ENCODE assay signal across 31 mouse cellular contexts in genomic region chr12:87089701-87090100, GRCm38 (mm10). TPM values are rescaled to one million over a fixed set of nuclear protein-coding genes. Genes with fewer than 3 reads are reported as not detected.
DNase-seq lines count a peak whose midpoint lies in the region; ATAC-seq and TF ChIP-seq lines count a peak whose summit lies in the region.
"Had no signal": no experiment of that assay in that cellular context is flagged by ENCODE, and none has a peak within 500 bp of the region (broad histone marks: within the 10 kb centered on the region; RNA-seq: fewer than 3 reads in every experiment).

No protein-coding gene starts in this region.

- no peak overlapping the region for H3K4me3 ChIP-seq in liver, postnatal 0 days (ENCODE audit: low read depth, low read length)
- no peak overlapping the region for H3K4me3 ChIP-seq in liver, embryonic 11.5 days (ENCODE audit: low read depth, low read length)
- H3K4me3 ChIP-seq in kidney, adult 2 months (ENCODE audit: insufficient read depth, low read depth, low read length) = no peak overlapping the region
- H3K4me3 ChIP-seq in kidney, postnatal 0 days (replicated peaks; ENCODE audit: low read depth, low read length) = no peak overlapping the region
- H3K4me3 ChIP-seq: embryonic facial prominence, embryonic 13.5 days; forebrain, embryonic 10.5 days; forebrain, embryonic 15.5 days; midbrain, embryonic 15.5 days had no signal

- H3K9me3 ChIP-seq in liver, postnatal 0 days (ENCODE audit: low read length) = no peaks in the 10 kb centered on the region
- H3K9me3 ChIP-seq in liver, embryonic 11.5 days (ENCODE audit: control insufficient read depth, low read length) = no peaks in the 10 kb centered on the region
- no peaks in the 10 kb centered on the region for H3K9me3 ChIP-seq in kidney, postnatal 0 days (replicated peaks; ENCODE audit: low read length)
- H3K9me3 ChIP-seq: embryonic facial prominence, embryonic 13.5 days; forebrain, embryonic 10.5 days; forebrain, embryonic 15.5 days; midbrain, embryonic 15.5 days had no signal

- H3K4me1 ChIP-seq in liver, postnatal 0 days (ENCODE audit: insufficient read depth) = peaks cover 2% of the 10 kb centered on the region; the same call in 1 of the 2 replicates
- 0 out of 2 replicates have a peak, but pooled peaks cover 2% of the 10 kb centered on the region for H3K4me1 ChIP-seq in liver, embryonic 11.5 days (replicated peaks; ENCODE audit: control insufficient read depth, insufficient read depth, low read length)
- peaks cover 7% of the 10 kb centered on the region; the same call in 1 of the 2 replicates for H3K4me1 ChIP-seq in kidney, adult 2 months (ENCODE audit: control insufficient read depth, insufficient read depth, low read length)
- H3K4me1 ChIP-seq in kidney, postnatal 0 days (replicated peaks; ENCODE audit: insufficient read depth, low read length) = no peaks in the 10 kb centered on the region
- H3K4me1 ChIP-seq: embryonic facial prominence, embryonic 13.5 days; forebrain, embryonic 15.5 days; midbrain, embryonic 15.5 days had no signal

- TF ChIP-seq EP300 in liver, postnatal 0 days (IDR thresholded peaks at IDR 0.05; ENCODE audit: low read depth) = no peak

- TF ChIP-seq POLR2A in kidney, adult 2 months (IDR thresholded peaks at IDR 0.05; ENCODE audit: low read depth, low read length) = no peak

- H3K9ac ChIP-seq in liver, postnatal 0 days (replicated peaks) = no peak overlapping the region
- H3K9ac ChIP-seq in liver, embryonic 11.5 days (ENCODE audit: low read depth, low read length) = no peak overlapping the region
- H3K9ac ChIP-seq in kidney, postnatal 0 days (ENCODE audit: low read depth, low read length) = no peak overlapping the region
- H3K9ac ChIP-seq: embryonic facial prominence, embryonic 13.5 days; forebrain, embryonic 15.5 days; hindbrain, embryonic 14.5 days; midbrain, embryonic 15.5 days had no signal

- DNase-seq in liver, postnatal 0 days = no peak
- no peak for DNase-seq in liver, embryonic 11.5 days (ENCODE audit: low spot score)
- DNase-seq in kidney, adult 2 months = peak; percentile 81
- no peak for DNase-seq in kidney, postnatal 0 days (ENCODE audit: low spot score)
- peak; percentile 67 for DNase-seq in yolk sac, embryonic 10.5 days (ENCODE audit: low spot score)
- no peak for DNase-seq in heart, postnatal 4 days
- DNase-seq in spleen, postnatal 36 days (ENCODE audit: low spot score in 2 of 2) = no peak
- DNase-seq: adrenal gland, postnatal 25 days; B cell, adult 2 months; cerebellum, adult 11-12 months; cerebellum, adult 9-11 months; gastrocnemius, postnatal 25 days; heart, adult 18-20 months; layer of hippocampus, adult 9-11 months; lung, adult 18-20 months; spleen, adult 18-20 months; thymus, adult 18-20 months; thymus, postnatal 25 days had no signal

- H3K36me3 ChIP-seq in liver, postnatal 0 days (replicated peaks; ENCODE audit: insufficient read depth, low read length) = no peaks in the 10 kb centered on the region
- no peaks in the 10 kb centered on the region for H3K36me3 ChIP-seq in liver, embryonic 11.5 days (ENCODE audit: control insufficient read depth, insufficient read depth, low read length)
- no peaks in the 10 kb centered on the region for H3K36me3 ChIP-seq in kidney, adult 2 months (ENCODE audit: control insufficient read depth, insufficient read depth, low read length)
- no peaks in the 10 kb centered on the region for H3K36me3 ChIP-seq in kidney, postnatal 0 days (ENCODE audit: insufficient read depth, low read length)
- H3K36me3 ChIP-seq: embryonic facial prominence, embryonic 13.5 days; forebrain, embryonic 10.5 days; forebrain, embryonic 15.5 days had no signal

- no peak for TF ChIP-seq CTCF in liver, postnatal 0 days (IDR thresholded peaks at IDR 0.05; ENCODE audit: low read depth)
- TF ChIP-seq CTCF in kidney, adult 2 months (conservative IDR thresholded peaks at IDR 0.05; ENCODE audit: insufficient read depth, insufficient read length, low read depth, low read length) = no peak
- no peak for TF ChIP-seq CTCF in kidney, postnatal 0 days (IDR thresholded peaks at IDR 0.05; ENCODE audit: low read depth)

- no peak overlapping the region for H3K27ac ChIP-seq in liver, postnatal 0 days (ENCODE audit: low read depth)
- H3K27ac ChIP-seq in liver, embryonic 11.5 days (ENCODE audit: low read depth, low read length) = no peak overlapping the region
- H3K27ac ChIP-seq in kidney, adult 2 months (ENCODE audit: insufficient read depth, low read depth, low read length) = no peak overlapping the region
- no peak overlapping the region for H3K27ac ChIP-seq in kidney, postnatal 0 days
- H3K27ac ChIP-seq: embryonic facial prominence, embryonic 13.5 days; forebrain, embryonic 10.5 days; forebrain, embryonic 15.5 days; hindbrain, embryonic 14.5 days; macrophage; midbrain, embryonic 15.5 days; stomach, postnatal 0 days had no signal

- peak; percentile 40; the same call in 1 of the 2 replicates for ATAC-seq in liver, postnatal 0 days
- ATAC-seq in liver, embryonic 11.5 days (replicated peaks; ENCODE audit: low FRiP score) = no peak
- ATAC-seq in kidney, postnatal 0 days (replicated peaks; ENCODE audit: low FRiP score, low read depth) = 0 out of 2 replicates have a peak, but pooled peaks have one; percentile 29
- ATAC-seq: forebrain, embryonic 15.5 days; lung, postnatal 0 days; midbrain, embryonic 15.5 days had no signal

- no peak overlapping the region for H3K4me2 ChIP-seq in liver, postnatal 0 days (ENCODE audit: low read depth, low read length)
- no peak overlapping the region for H3K4me2 ChIP-seq in liver, embryonic 11.5 days
- no peak overlapping the region for H3K4me2 ChIP-seq in kidney, postnatal 0 days (ENCODE audit: low read length)
- H3K4me2 ChIP-seq: embryonic facial prominence, embryonic 13.5 days; forebrain, embryonic 15.5 days; heart, embryonic 11.5 days; hindbrain, embryonic 14.5 days; midbrain, embryonic 15.5 days had no signal

- WGBS in liver, postnatal 0 days (ENCODE audit: insufficient replicate concordance) = 61% methylated on average over 2 of the region's 2 CpGs
- WGBS in liver, embryonic 11.5 days = 58% methylated on average over 2 of the region's 2 CpGs
- WGBS in kidney, adult 2 months = 73% methylated on average over 2 of the region's 2 CpGs
- WGBS in kidney, postnatal 0 days = 76% methylated on average over 2 of the region's 2 CpGs

- H3K27me3 ChIP-seq in liver, postnatal 0 days (ENCODE audit: insufficient read depth, low read length) = no peaks in the 10 kb centered on the region
- H3K27me3 ChIP-seq in liver, embryonic 11.5 days (replicated peaks; ENCODE audit: control insufficient read depth, insufficient read depth, low read length) = no peaks in the 10 kb centered on the region
- no peaks in the 10 kb centered on the region for H3K27me3 ChIP-seq in kidney, adult 2 months (replicated peaks; ENCODE audit: control insufficient read depth, insufficient read depth, low read length)
- no peaks in the 10 kb centered on the region for H3K27me3 ChIP-seq in kidney, postnatal 0 days (ENCODE audit: insufficient read depth, low read length)
- H3K27me3 ChIP-seq: forebrain, embryonic 15.5 days; midbrain, embryonic 15.5 days had no signal

RNA-seq across cellular contexts. Expression of gene Ngb, which starts 12.6 kb away (rescaled TPM):
- polyA plus RNA-seq in liver, postnatal 0 days (2015; fragmentation: Nextera tagmentation; extraction: Ambion mirVana) = 0.06 TPM in 1 of 2 replicates, not detected in the other
- 0.22 TPM in 1 of 2 replicates, not detected in the other for polyA plus RNA-seq in liver, embryonic 11.5 days (2014; fragmentation: Nextera tagmentation; extraction: Ambion mirVana)
- 1.4 and 1.7 TPM in 2 replicates for polyA plus RNA-seq in kidney, adult 2 months (2012; rRNA removed)
- polyA plus RNA-seq in kidney, postnatal 0 days (2015; fragmentation: Nextera tagmentation; extraction: Ambion mirVana) = 0.24 and 0.33 TPM in 2 replicates
- not detected for total RNA-seq in heart, postnatal 4 days (2021)
- total RNA-seq: gastrocnemius, adult 18-20 months; heart, adult 18-20 months; megakaryocyte-erythroid progenitor cell, adult 5-6 weeks; neutrophil, adult 5-6 weeks had no signal
- polyA plus RNA-seq: heart, postnatal 0 days had no signal

RNA-seq across cellular contexts. Expression of gene Gstz1, which starts 57.3 kb away (rescaled TPM):
- polyA plus RNA-seq in liver, postnatal 0 days (2015; fragmentation: Nextera tagmentation; extraction: Ambion mirVana) = 257 and 279 TPM in 2 replicates
- polyA plus RNA-seq in liver, embryonic 11.5 days (2014; fragmentation: Nextera tagmentation; extraction: Ambion mirVana) = 76.2 and 79.6 TPM in 2 replicates
- 427 and 440 TPM in 2 replicates for polyA plus RNA-seq in kidney, adult 2 months (2012; rRNA removed)
- 89.7 and 91.3 TPM in 2 replicates for polyA plus RNA-seq in kidney, postnatal 0 days (2015; fragmentation: Nextera tagmentation; extraction: Ambion mirVana)
- 10 to 100 TPM; 51.8 to 53.9 TPM for total RNA-seq in heart, postnatal 4 days (2021)

RNA-seq across cellular contexts. Expression of gene Pomt2, which starts 58.1 kb away (rescaled TPM):
- polyA plus RNA-seq in liver, postnatal 0 days (2015; fragmentation: Nextera tagmentation; extraction: Ambion mirVana) = 4.3 and 4.5 TPM in 2 replicates
- 11.0 and 12.0 TPM in 2 replicates for polyA plus RNA-seq in liver, embryonic 11.5 days (2014; fragmentation: Nextera tagmentation; extraction: Ambion mirVana)
- 15.9 and 20.9 TPM in 2 replicates for polyA plus RNA-seq in kidney, adult 2 months (2012; rRNA removed)
- 14.6 TPM in 2 replicates for polyA plus RNA-seq in kidney, postnatal 0 days (2015; fragmentation: Nextera tagmentation; extraction: Ambion mirVana)
- 10 to 100 TPM; 10.7 to 11.9 TPM for total RNA-seq in heart, postnatal 4 days (2021)

Comparison
In these comparisons a context has a peak if more than half of its experiments do, and no peak if none do; other contexts are left out.
1. DNase-seq: peak in kidney, adult 2 months (single experiment) and yolk sac, embryonic 10.5 days (single experiment); none in liver, postnatal 0 days (single experiment), liver, embryonic 11.5 days (single experiment), kidney, postnatal 0 days (single experiment), heart, postnatal 4 days (single experiment) and spleen, postnatal 36 days (0 of 2).